Mouse (Mus musculus) bone marrow macrophage, adult 2 months (primary cell): ENCODE measurements around the gene Zfp746.

Experiments
- CTCF ChIP-seq: IDR thresholded peaks from 2 replicates; pipeline ENCODE4 v1.5.1; 2012; ENCODE audit warnings: low read depth, mild to moderate bottlenecking, low read length, moderate library complexity
- POLR2A ChIP-seq: IDR thresholded peaks from 2 replicates; pipeline ENCODE4 v1.6.1; 2012; ENCODE audit warnings: mild to moderate bottlenecking, low read depth, low read length, borderline replicate concordance

DNA sequence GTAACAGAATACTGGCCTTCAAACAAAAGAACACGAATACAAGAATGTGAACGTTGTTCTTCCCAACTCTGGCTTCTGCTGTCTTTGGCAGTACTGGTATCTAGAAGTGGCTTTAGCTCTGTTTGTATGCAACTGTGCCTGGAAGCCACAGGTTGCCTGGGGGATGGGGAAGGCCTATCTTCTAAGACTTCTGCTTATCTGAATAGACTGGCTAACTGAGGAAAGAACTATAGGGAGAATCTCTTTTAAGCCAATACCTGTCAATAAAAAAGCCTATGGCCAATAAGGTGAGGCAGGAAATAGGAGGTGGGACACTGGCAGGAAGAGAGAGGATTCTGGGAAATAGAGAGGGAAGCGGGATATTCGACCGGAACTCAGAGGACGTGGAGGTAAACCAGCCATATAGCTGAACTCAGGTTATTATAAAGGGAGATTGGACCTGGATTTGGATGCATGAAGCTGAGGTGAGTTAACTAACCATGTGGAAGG is 20.8 kb downstream of the Zfp746 start:
- TF ChIP-seq CTCF (no peak), POLR2A (no peak)
